Mouse (Mus musculus): ENCODE data around the gene Sf3a2. TPM values are rescaled to one million over a fixed set of nuclear protein-coding genes. Genes with fewer than 3 reads are reported as not detected.
"Not testable (repeated sequence)": the region's sequence is repeated elsewhere in the genome, so short reads cannot be mapped to it uniquely, and the experiment has no call there.

The Sf3a2 gene
- polyA plus RNA-seq, 1 experiment from 2014 or later, result 61.7 TPM

GRCm38 (mm10) chr10:80818599-80819281 is 20.7 kb downstream of the Sf3a2 start:
- WGBS (ENCODE audit: missing documents), result 83% methylated on average over 5 of the region's 6 CpGs
- Histone ChIP-seq H3K36me3 (ENCODE audit: inconsistent target) (no peaks in the 10 kb centered on the region), H3K79me2 (ENCODE audit: inconsistent target) (no peaks in the 10 kb centered on the region), H3K27ac (no peak overlapping the region), H3K4me3 (ENCODE audit: inconsistent target) (no peak overlapping the region)

GRCm38 (mm10) chr10:80819406-80819805 is 21.4 kb downstream of the Sf3a2 start:
- Histone ChIP-seq H3K79me2 (ENCODE audit: inconsistent target) (no peaks in the 10 kb centered on the region), H3K27ac (no peak overlapping the region), H3K4me3 (ENCODE audit: inconsistent target) (no peak overlapping the region), H3K36me3 (ENCODE audit: inconsistent target) (no peaks in the 10 kb centered on the region)
- WGBS (ENCODE audit: missing documents), result 94% methylated on average over 3 of the region's 3 CpGs

GRCm38 (mm10) chr10:80821991-80822390 is 24.0 kb downstream of the Sf3a2 start:
- H3K4me3 ChIP-seq (ENCODE audit: inconsistent target), result no peak overlapping the region
- no peaks in the 10 kb centered on the region for H3K36me3 ChIP-seq (ENCODE audit: inconsistent target)
- H3K79me2 ChIP-seq (ENCODE audit: inconsistent target), result peaks cover 1% of the 10 kb centered on the region
- WGBS (ENCODE audit: missing documents), result 46% methylated on average over 2 of the region's 2 CpGs
- no peak overlapping the region for H3K27ac ChIP-seq

- Histone ChIP-seq H3K79me2 (ENCODE audit: inconsistent target) (peaks cover 7% of the 10 kb centered on the region), H3K27ac (no peak overlapping the region), H3K36me3 (ENCODE audit: inconsistent target) (no peaks in the 10 kb centered on the region), H3K4me3 (ENCODE audit: inconsistent target) (no peak overlapping the region)
- 84% methylated on average over 5 of the region's 5 CpGs for WGBS (ENCODE audit: missing documents)
Observed at GRCm38 (mm10) chr10:80822528-80822927, 24.5 kb downstream of the Sf3a2 start.

GRCm38 (mm10) chr10:80823316-80823715 is 25.3 kb downstream of the Sf3a2 start:
- WGBS (ENCODE audit: missing documents), result 67% methylated on average over 1 of the region's 1 CpGs
- H3K79me2 ChIP-seq (ENCODE audit: inconsistent target), result peaks cover 15% of the 10 kb centered on the region
- H3K27ac ChIP-seq, result peak overlapping the region; percentile 80
- no peak overlapping the region for H3K4me3 ChIP-seq (ENCODE audit: inconsistent target)
- H3K36me3 ChIP-seq (ENCODE audit: inconsistent target), result no peaks in the 10 kb centered on the region

GRCm38 (mm10) chr10:80823847-80824643 is 26.0 kb downstream of the Sf3a2 start:
- H3K4me3 ChIP-seq (ENCODE audit: inconsistent target), result no peak overlapping the region
- peaks cover 19% of the 10 kb centered on the region for H3K79me2 ChIP-seq (ENCODE audit: inconsistent target)
- H3K27ac ChIP-seq, result peak overlapping the region; percentile 80
- no peaks in the 10 kb centered on the region; the same call in 1 of the 2 replicates for H3K36me3 ChIP-seq (ENCODE audit: inconsistent target)
- WGBS (ENCODE audit: missing documents), result 2% methylated on average over 8 of the region's 8 CpGs

GRCm38 (mm10) chr10:80824827-80825226 is 26.8 kb downstream of the Sf3a2 start:
- H3K4me3 ChIP-seq (ENCODE audit: inconsistent target), result no peak overlapping the region
- WGBS (ENCODE audit: missing documents), result 18% methylated on average over 2 of the region's 2 CpGs
- H3K79me2 ChIP-seq (ENCODE audit: inconsistent target), result peaks cover 19% of the 10 kb centered on the region
- H3K36me3 ChIP-seq (ENCODE audit: inconsistent target), result peaks cover 8% of the 10 kb centered on the region
- H3K27ac ChIP-seq, result peak overlapping the region; percentile 80

- Histone ChIP-seq H3K36me3 (ENCODE audit: inconsistent target) (peaks cover 10% of the 10 kb centered on the region), H3K79me2 (ENCODE audit: inconsistent target) (peaks cover 19% of the 10 kb centered on the region), H3K4me3 (ENCODE audit: inconsistent target) (peak within 1 kb of the TSS; percentile 73), H3K27ac (peak within 1 kb of the TSS; percentile 50)
- WGBS (ENCODE audit: missing documents), result under 1% methylated on average over 65 of the region's 82 CpGs
Observed at GRCm38 (mm10) chr10:80826151-80827062, 28.4 kb downstream of the Sf3a2 start, which contains the start of gene Oaz1. Oaz1 (plus strand) TSS chr10:80826656.

GRCm38 (mm10) chr10:80827063-80827869 is 29.3 kb downstream of the Sf3a2 start:
- Histone ChIP-seq H3K27ac (peak overlapping the region; percentile 4; the same call in 1 of the 2 replicates), H3K79me2 (ENCODE audit: inconsistent target) (peaks cover 19% of the 10 kb centered on the region), H3K4me3 (ENCODE audit: inconsistent target) (peak overlapping the region; percentile 73), H3K36me3 (ENCODE audit: inconsistent target) (peaks cover 10% of the 10 kb centered on the region)
- WGBS (ENCODE audit: missing documents), result 3% methylated on average over 24 of the region's 29 CpGs

GRCm38 (mm10) chr10:80827870-80828420 is 29.9 kb downstream of the Sf3a2 start:
- 45% methylated on average over 6 of the region's 10 CpGs for WGBS (ENCODE audit: missing documents)
- H3K27ac ChIP-seq, result no peak overlapping the region
- peaks cover 10% of the 10 kb centered on the region for H3K36me3 ChIP-seq (ENCODE audit: inconsistent target)
- H3K4me3 ChIP-seq (ENCODE audit: inconsistent target), result peak overlapping the region; percentile 73
- H3K79me2 ChIP-seq (ENCODE audit: inconsistent target), result peaks cover 19% of the 10 kb centered on the region

GRCm38 (mm10) chr10:80828587-80828986 is 30.6 kb downstream of the Sf3a2 start:
- 85% methylated on average over 3 of the region's 9 CpGs for WGBS (ENCODE audit: missing documents)
- H3K79me2 ChIP-seq (ENCODE audit: inconsistent target), result peaks cover 19% of the 10 kb centered on the region
- H3K4me3 ChIP-seq (ENCODE audit: inconsistent target); H3K27ac ChIP-seq: not testable (repeated sequence)
- peaks cover 10% of the 10 kb centered on the region for H3K36me3 ChIP-seq (ENCODE audit: inconsistent target)

- H3K79me2 ChIP-seq (ENCODE audit: inconsistent target), result peaks cover 19% of the 10 kb centered on the region
- 27% methylated on average over 1 of the region's 1 CpGs for WGBS (ENCODE audit: missing documents)
- H3K27ac ChIP-seq, result no peak overlapping the region
- H3K4me3 ChIP-seq (ENCODE audit: inconsistent target), result no peak overlapping the region
- peaks cover 10% of the 10 kb centered on the region for H3K36me3 ChIP-seq (ENCODE audit: inconsistent target)
Observed at GRCm38 (mm10) chr10:80829359-80830278, 31.6 kb downstream of the Sf3a2 start.

- Histone ChIP-seq H3K4me3 (ENCODE audit: inconsistent target) (no peak overlapping the region), H3K27ac (no peak overlapping the region), H3K79me2 (ENCODE audit: inconsistent target) (peaks cover 19% of the 10 kb centered on the region), H3K36me3 (ENCODE audit: inconsistent target) (peaks cover 10% of the 10 kb centered on the region)
- 27% methylated on average over 9 of the region's 9 CpGs for WGBS (ENCODE audit: missing documents)
Observed at GRCm38 (mm10) chr10:80831136-80831535, 33.1 kb downstream of the Sf3a2 start.
